Mouse (Mus musculus) megakaryocyte, embryonic 14.5 days (primary cell): Measurements from ENCODE around the gene Sprr1b. TPM values are rescaled to one million over a fixed set of nuclear protein-coding genes. Genes with fewer than 3 reads are reported as not detected.

Source experiments
- H3K27me3 ChIP-seq: replicated peaks from 2 replicates; pipeline ENCODE3; 2012; ENCODE audit warnings: inconsistent platforms
- H3K36me3 ChIP-seq: replicated peaks from 2 replicates; pipeline ENCODE3; 2012; ENCODE audit warnings: low read length, inconsistent platforms, mixed read lengths
- H3K4me1 ChIP-seq: 2 replicates; pipeline ENCODE4 v1.6.1; 2012; ENCODE audit warnings: inconsistent platforms
- H3K4me3 ChIP-seq: replicated peaks from 2 replicates; pipeline ENCODE3; 2012; ENCODE audit warnings: moderate library complexity, mild to moderate bottlenecking, inconsistent platforms
- H3K9me3 ChIP-seq: 2 replicates; pipeline ENCODE4 v1.6.1; 2012; ENCODE audit warnings: inconsistent platforms
- FLI1 ChIP-seq: IDR thresholded peaks from 2 replicates; pipeline ENCODE4 v1.6.1; 2012; ENCODE audit warnings: low read length, inconsistent platforms, mixed read lengths
- GATA1 ChIP-seq: IDR thresholded peaks from 3 replicates; pipeline ENCODE4 v1.6.1; 2012; ENCODE audit warnings: mixed read lengths, low read length, inconsistent platforms, borderline replicate concordance
- polyA plus RNA-seq: library from polyadenylated mRNA; stranded (reverse); fragments of >175 nt; gene quantifications from 2 replicates; pipeline ENCODE4 v1.2.3, GENCODE M21; 2012; ENCODE audit warnings: low replicate concordance; ENCODE audit not compliant: insufficient read depth

Sprr1b gene
- polyA plus RNA-seq, 1 experiment = not detected

- TF ChIP-seq FLI1 (no peak), GATA1 (no peak)
Measured at GRCm38 (mm10) chr3:92429323-92429722, 9.3 kb downstream of the Sprr1b start, which contains the start of gene Gm9774. Gene Gm9774, minus strand, starts transcription at chr3:92429423.

GRCm38 (mm10) chr3:92417782-92418181, 20.8 kb downstream of the Sprr1b start, which contains the start of gene Sprr2j-ps:
Gene Sprr2j-ps, plus strand, starts transcription at chr3:92418082.
- Histone ChIP-seq H3K36me3 (no peaks in the 10 kb centered on the region), H3K27me3 (no peaks in the 10 kb centered on the region), H3K9me3 (no peaks in the 10 kb centered on the region), H3K4me3 (no peak within 1 kb of the TSS), H3K4me1 (no peaks in the 10 kb centered on the region)
- TF ChIP-seq GATA1 = no peak
- no peak for TF ChIP-seq FLI1

More at GRCm38 (mm10) chr3:92429323-92429722, 9.3 kb downstream of the Sprr1b start, which contains the start of gene Gm9774:
- H3K9me3 ChIP-seq = peaks cover 9% of the 10 kb centered on the region; the same call in 1 of the 2 replicates
- H3K27me3 ChIP-seq = no peaks in the 10 kb centered on the region
- H3K4me1 ChIP-seq = no peaks in the 10 kb centered on the region
- no peak within 1 kb of the TSS for H3K4me3 ChIP-seq
- no peaks in the 10 kb centered on the region for H3K36me3 ChIP-seq

DNA sequence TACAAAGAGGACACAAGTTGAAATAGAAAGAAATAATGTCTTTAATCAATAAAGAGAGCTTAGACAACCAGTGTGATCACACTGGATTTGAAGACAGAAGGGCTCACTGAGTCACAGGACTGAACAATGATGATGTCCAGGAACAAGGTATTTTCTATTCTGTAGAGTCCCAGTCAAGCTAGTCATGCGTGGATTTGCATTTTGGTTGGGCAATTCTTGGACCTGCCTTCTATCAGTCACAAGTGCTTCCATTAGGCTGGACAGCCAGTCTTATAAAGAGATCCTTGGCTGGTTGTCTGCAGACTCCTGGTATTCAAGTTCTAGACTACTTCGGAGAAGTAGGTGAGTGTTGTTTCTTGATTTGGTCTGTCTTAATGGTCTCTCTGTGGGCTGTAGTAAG, 30.9 kb downstream of the Sprr1b start, which contains the start of gene Sprr2i:
Gene Sprr2i (plus strand): TSS at position 301 of the 400 bp plus-strand sequence.
- no peak within 1 kb of the TSS for H3K4me3 ChIP-seq
- H3K36me3 ChIP-seq = no peaks in the 10 kb centered on the region
- no peaks in the 10 kb centered on the region for H3K4me1 ChIP-seq
- H3K27me3 ChIP-seq = no peaks in the 10 kb centered on the region
- TF ChIP-seq FLI1 = no peak
- TF ChIP-seq GATA1 = no peak
- peaks cover 4% of the 10 kb centered on the region; the same call in 1 of the 2 replicates for H3K9me3 ChIP-seq

- TF ChIP-seq FLI1 (no peak), GATA1 (no peak)
- Histone ChIP-seq H3K4me3 (no peak overlapping the region), H3K27me3 (no peaks in the 10 kb centered on the region), H3K9me3 (no peaks in the 10 kb centered on the region), H3K36me3 (no peaks in the 10 kb centered on the region), H3K4me1 (no peaks in the 10 kb centered on the region)
Measured at GRCm38 (mm10) chr3:92394301-92394700, 44.3 kb downstream of the Sprr1b start.

Other genes with a start within 250 kb of the Sprr1b start
- not detected in 2 replicates for gene Sprr2a1, start 223.0 kb downstream of the Sprr1b start, polyA plus RNA-seq
- gene Sprr2a2, start 222.9 kb downstream of the Sprr1b start, polyA plus RNA-seq = not detected in 2 replicates
- gene Sprr2a3, start 153.4 kb downstream of the Sprr1b start, polyA plus RNA-seq = not detected in 2 replicates
- gene Sprr2b, start 122.2 kb downstream of the Sprr1b start, polyA plus RNA-seq = not detected in 2 replicates
- not detected in 2 replicates for gene Sprr2d, start 99.6 kb downstream of the Sprr1b start, polyA plus RNA-seq
- gene Sprr2e, start 86.6 kb downstream of the Sprr1b start, polyA plus RNA-seq = not detected in 2 replicates
- not detected in 2 replicates for gene Sprr2f, start 73.6 kb downstream of the Sprr1b start, polyA plus RNA-seq
- not detected in 2 replicates for gene Sprr2h, start 53.1 kb downstream of the Sprr1b start, polyA plus RNA-seq
- gene Sprr2i, start 30.8 kb downstream of the Sprr1b start, polyA plus RNA-seq = not detected in 2 replicates
- gene Sprr2j-ps, start 20.7 kb downstream of the Sprr1b start, polyA plus RNA-seq = not detected in 2 replicates
- gene Gm9774, start 9.4 kb downstream of the Sprr1b start, polyA plus RNA-seq = 10.6 and 37.8 TPM in 2 replicates
- gene Sprr2k, start 6.2 kb downstream of the Sprr1b start, polyA plus RNA-seq = not detected in 2 replicates
- not detected in 2 replicates for gene Sprr3, start 19.9 kb upstream of the Sprr1b start, polyA plus RNA-seq
- not detected in 2 replicates for gene Sprr1a, start 47.1 kb upstream of the Sprr1b start, polyA plus RNA-seq
- gene Sprr4, start 61.7 kb upstream of the Sprr1b start, polyA plus RNA-seq = not detected in 2 replicates
- not detected in 2 replicates for gene 2310046K23Rik, start 95.7 kb upstream of the Sprr1b start, polyA plus RNA-seq
- not detected in 2 replicates for gene Ivl, start 134.9 kb upstream of the Sprr1b start, polyA plus RNA-seq
- not detected in 2 replicates for gene Smcp, start 150.2 kb upstream of the Sprr1b start, polyA plus RNA-seq
- gene 2210017I01Rik, start 168.7 kb upstream of the Sprr1b start, polyA plus RNA-seq = not detected in 2 replicates
- not detected in 2 replicates for gene Lce6a, start 182.9 kb upstream of the Sprr1b start, polyA plus RNA-seq
- gene Lce1a1, start 209.5 kb upstream of the Sprr1b start, polyA plus RNA-seq = not detected in 2 replicates
- gene Lce1b, start 218.1 kb upstream of the Sprr1b start, polyA plus RNA-seq = not detected in 2 replicates
- gene Lce1a2, start 231.5 kb upstream of the Sprr1b start, polyA plus RNA-seq = not detected in 2 replicates
- gene Lce1c, start 240.5 kb upstream of the Sprr1b start, polyA plus RNA-seq = not detected in 2 replicates
- not detected in 2 replicates for gene Lce1d, start 248.4 kb upstream of the Sprr1b start, polyA plus RNA-seq